Mouse (Mus musculus) CH12.LX (cell line): ENCODE data around the gene Awat1. TPM values are rescaled to one million over a fixed set of nuclear protein-coding genes. Genes with fewer than 3 reads are reported as not detected.

Experiments
- DNase-seq: peaks from one replicate; pipeline ENCODE4 v3.0.0-alpha.2; 2013; ENCODE audit errors: extremely low read depth
- H3K27ac ChIP-seq: 2 replicates; pipeline ENCODE4 v1.5.1; 2012; ENCODE audit warnings: low read depth, mild to moderate bottlenecking, control low read depth, moderate library complexity; ENCODE audit not compliant: insufficient read depth
- H3K27me3 ChIP-seq: replicated peaks from 2 replicates; pipeline ENCODE3; 2012; ENCODE audit warnings: inconsistent platforms
- H3K36me3 ChIP-seq, 2 experiments: replicated peaks in 1 of 2; 2 replicates each; pipeline versions ENCODE3 to v1.6.1; 2012; ENCODE audit warnings: inconsistent platforms in 1 of 2, low read length in 1 of 2, mild to moderate bottlenecking in 1 of 2, mixed read lengths in 1 of 2, moderate library complexity in 1 of 2; ENCODE audit not compliant: control insufficient read depth in 1 of 2, insufficient read depth in 1 of 2
- H3K4me1 ChIP-seq, 2 experiments: 2 replicates each; pipeline ENCODE4 v1.6.1; 2012; ENCODE audit warnings: inconsistent platforms in 1 of 2, moderate library complexity in 1 of 2; ENCODE audit not compliant: insufficient read depth in 2 of 2, control insufficient read depth in 1 of 2
- H3K4me2 ChIP-seq: 2 replicates; pipeline ENCODE4 v1.6.1; 2012; ENCODE audit warnings: low read depth, mild to moderate bottlenecking, control low read depth; ENCODE audit not compliant: poor library complexity, insufficient read depth, severe bottlenecking
- H3K4me3 ChIP-seq, 3 experiments: fragments of 150-350 bp in 1 of 3; sonication (generic) in 1 of 3; replicated peaks in 1 of 3; 2 replicates each; pipeline versions ENCODE3 to v1.5.1; 2011 to 2012; ENCODE audit warnings: low read depth in 2 of 3, low read length in 2 of 3, mild to moderate bottlenecking in 2 of 3, moderate library complexity in 2 of 3, control low read depth in 1 of 3, improper control_type of control experiment in 1 of 3, inconsistent platforms in 1 of 3, mixed read lengths in 1 of 3; ENCODE audit not compliant: poor library complexity in 1 of 3
- H3K79me2 ChIP-seq: replicated peaks from 2 replicates; pipeline ENCODE4 v1.6.1; 2012; ENCODE audit warnings: mild to moderate bottlenecking, moderate library complexity; ENCODE audit not compliant: control insufficient read depth, poor library complexity, insufficient read depth, severe bottlenecking; ENCODE audit errors: extremely low read depth
- H3K9ac ChIP-seq: 2 replicates; pipeline ENCODE4 v1.6.1; 2012; ENCODE audit warnings: low read depth, mild to moderate bottlenecking, control low read depth, moderate library complexity; ENCODE audit not compliant: insufficient read depth
- H3K9me3 ChIP-seq: replicated peaks from 2 replicates; pipeline ENCODE3; 2012; ENCODE audit warnings: low read length, inconsistent platforms, mixed read lengths
- CHD2 ChIP-seq: IDR thresholded peaks from 2 replicates; pipeline ENCODE4 v1.6.1; 2011; ENCODE audit warnings: low read length, improper control_type of control experiment
- ETS1 ChIP-seq: conservative IDR thresholded peaks from 2 replicates; pipeline ENCODE4 v1.6.1; 2012; ENCODE audit warnings: low read depth, mild to moderate bottlenecking, inconsistent platforms, low read length, improper control_type of control experiment, moderate library complexity
- HCFC1 ChIP-seq: IDR thresholded peaks from 2 replicates; pipeline ENCODE4 v1.6.1; 2012; ENCODE audit warnings: low read depth, mild to moderate bottlenecking, inconsistent platforms, low read length, improper control_type of control experiment
- IRF4 ChIP-seq: IDR thresholded peaks from 2 replicates; pipeline ENCODE4 v1.6.1; 2014; ENCODE audit warnings: low read depth, mild to moderate bottlenecking, inconsistent platforms, low read length, improper control_type of control experiment
- JUND ChIP-seq: conservative IDR thresholded peaks from 2 replicates; pipeline ENCODE4 v1.6.1; 2011; ENCODE audit warnings: low read depth, low read length, improper control_type of control experiment
- MAFK ChIP-seq: IDR thresholded peaks from 2 replicates; pipeline ENCODE4 v1.6.1; 2011; ENCODE audit warnings: low read length, improper control_type of control experiment; ENCODE audit not compliant: insufficient replicate concordance
- MAZ ChIP-seq: IDR thresholded peaks from 2 replicates; pipeline ENCODE4 v1.6.1; 2012; ENCODE audit warnings: low read depth, mild to moderate bottlenecking, inconsistent platforms, low read length, improper control_type of control experiment, moderate library complexity
- RCOR1 ChIP-seq: conservative IDR thresholded peaks from 2 replicates; pipeline ENCODE4 v1.6.1; 2012; ENCODE audit warnings: low read depth, mild to moderate bottlenecking, inconsistent platforms, low read length, improper control_type of control experiment
- SIN3A ChIP-seq: IDR thresholded peaks from 2 replicates; pipeline ENCODE4 v1.6.1; 2012; ENCODE audit warnings: low read length, improper control_type of control experiment, inconsistent platforms
- TCF12 ChIP-seq: IDR thresholded peaks from 2 replicates; pipeline ENCODE4 v1.6.1; 2014; ENCODE audit warnings: low read depth, mild to moderate bottlenecking, inconsistent platforms, low read length, improper control_type of control experiment
- UBTF ChIP-seq: IDR thresholded peaks from 2 replicates; pipeline ENCODE4 v1.6.1; 2012; ENCODE audit warnings: low read depth, mild to moderate bottlenecking, inconsistent platforms, low read length, improper control_type of control experiment, moderate library complexity
- USF1 ChIP-seq: IDR thresholded peaks from 2 replicates; pipeline ENCODE4 v1.6.1; 2014; ENCODE audit warnings: low read depth, mild to moderate bottlenecking, inconsistent platforms, low read length, improper control_type of control experiment
- ZC3H11A ChIP-seq: IDR thresholded peaks from 2 replicates; pipeline ENCODE4 v1.6.1; 2012; ENCODE audit warnings: low read depth, mild to moderate bottlenecking, inconsistent platforms, low read length, improper control_type of control experiment
- ZMIZ1 ChIP-seq: IDR thresholded peaks from 2 replicates; pipeline ENCODE4 v1.6.1; 2012; ENCODE audit warnings: low read depth, mild to moderate bottlenecking, inconsistent platforms, low read length, improper control_type of control experiment
- ZNF384 ChIP-seq: IDR thresholded peaks from 2 replicates; pipeline ENCODE4 v1.6.1; 2012; ENCODE audit warnings: low read depth, low read length, improper control_type of control experiment, inconsistent platforms
- dilution Hi-C: fragments of 300-500 bp; cut with MboI; formaldehyde crosslinking; loops from 2 replicates; pipeline ENCODE4 v1.14.3; 2020; ENCODE audit warnings: low sequenced_read_pairs; ENCODE audit not compliant: extremely low pct_unique_long_range_greater_than_20kb, extremely low pct_ligation_motif_present
- in situ Hi-C: fragments of 300-500 bp; cut with MboI; formaldehyde crosslinking; loops from 3 replicates; pipeline ENCODE4 v1.14.3; 2019; ENCODE audit warnings: low sequenced_read_pairs, low pct_ligation_motif_present, low pct_unique_long_range_greater_than_20kb, mixed read lengths
- polyA plus RNA-seq: library from polyadenylated mRNA; unstranded; fragments of >175 nt; gene quantifications from 2 replicates; pipeline ENCODE4 v1.2.1, GENCODE M21; 2012; ENCODE audit warnings: low read depth; ENCODE audit not compliant: insufficient read length
- total RNA-seq, 2 experiments: library from RNA; depleted of rRNA; stranded (reverse); fragments of 300-350 nt in 1 of 2; fragments of >200 nt in 1 of 2; gene quantifications; 2 replicates each; pipeline ENCODE4 v1.2.3; 2012 to 2014

The Awat1 gene
- not detected in 2 replicates for total RNA-seq (2012; rRNA removed)
- total RNA-seq (2014; rRNA removed), result not detected in 2 replicates
- not detected in 2 replicates for polyA plus RNA-seq

DNA sequence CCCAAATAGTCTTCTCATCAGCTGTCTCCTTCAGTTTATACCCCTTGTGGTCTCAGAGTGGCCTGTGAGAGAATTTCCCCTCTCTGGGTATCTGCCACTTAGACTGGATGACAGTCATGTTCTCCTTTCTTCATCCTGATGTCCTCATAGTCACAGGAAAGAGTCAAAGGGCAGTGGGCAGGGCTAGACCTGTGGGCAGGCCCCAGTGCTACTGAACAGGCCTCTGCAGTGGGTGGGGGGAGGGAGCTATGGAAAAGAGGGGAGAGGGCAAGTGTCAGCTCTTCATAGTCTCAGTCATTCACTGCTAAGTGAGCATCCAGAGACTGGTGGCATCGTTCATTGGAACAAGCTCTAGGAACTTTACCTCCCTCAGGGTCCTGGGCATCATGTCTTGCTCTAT, at the start of gene Awat1:
Gene Awat1 (plus strand): TSS at position 301 of the 400 bp plus-strand sequence.
- H3K79me2 ChIP-seq, result no peaks in the 10 kb centered on the region
- H3K9ac ChIP-seq, result no peak within 1 kb of the TSS
- in situ Hi-C loops, result no loop called here
- H3K4me2 ChIP-seq, result no peak within 1 kb of the TSS
- H3K27ac ChIP-seq, result no peak within 1 kb of the TSS
- no peak for DNase-seq
- no peaks in the 10 kb centered on the region for H3K4me1 ChIP-seq
- no peak for TF ChIP-seq TCF12
- TF ChIP-seq, all 38 proteins: peak for 0
- no peaks in the 10 kb centered on the region for H3K27me3 ChIP-seq
- no peak within 1 kb of the TSS for H3K4me3 ChIP-seq
- dilution Hi-C loops, result no loop called here
- H3K36me3 ChIP-seq, result no peaks in the 10 kb centered on the region
- no peaks in the 10 kb centered on the region for H3K9me3 ChIP-seq

DNA sequence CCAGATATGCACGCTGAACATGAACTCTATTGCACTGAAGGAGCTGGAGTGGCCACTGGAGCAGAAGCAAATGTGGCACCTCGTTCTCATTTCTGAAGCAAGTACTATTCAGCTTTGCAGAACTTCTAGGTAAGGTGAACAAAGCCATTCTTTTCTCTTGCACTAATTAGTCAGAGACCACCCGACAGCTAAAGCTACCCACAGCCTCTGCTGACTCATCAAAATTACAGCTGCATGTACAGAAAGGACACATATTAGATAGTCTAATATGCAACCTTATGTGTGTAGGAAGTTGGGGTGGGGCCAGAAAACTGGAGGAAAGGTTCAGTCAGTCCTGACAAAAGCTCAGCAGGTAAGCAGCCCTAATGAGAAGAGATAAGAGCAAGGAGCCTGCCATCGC, 47.6 kb upstream of the Awat1 start, which contains the start of gene Dgat2l6:
Gene Dgat2l6 (plus strand): TSS at position 368 of the 400 bp plus-strand sequence.
- in situ Hi-C loops (no loop called here), dilution Hi-C loops (no loop called here)
- H3K27ac ChIP-seq, result no peak within 1 kb of the TSS
- no peak within 1 kb of the TSS for H3K9ac ChIP-seq
- H3K36me3 ChIP-seq, result peaks cover 0 to 5% of the 10 kb centered on the region in 2 experiments
- no peak within 1 kb of the TSS for H3K4me2 ChIP-seq
- no peak within 1 kb of the TSS for H3K4me3 ChIP-seq
- peak; percentile 61; the same call in 1 of the 2 replicates for TF ChIP-seq MAFK
- no peak for TF ChIP-seq ZC3H11A
- no peak for TF ChIP-seq ETS1
- no peak for TF ChIP-seq ZMIZ1
- TF ChIP-seq IRF4, result no peak
- no peak for TF ChIP-seq UBTF
- no peaks in the 10 kb centered on the region for H3K9me3 ChIP-seq
- DNase-seq, result no peak
- H3K79me2 ChIP-seq, result no peaks in the 10 kb centered on the region
- no peaks in the 10 kb centered on the region for H3K4me1 ChIP-seq
- no peaks in the 10 kb centered on the region for H3K27me3 ChIP-seq

DNA sequence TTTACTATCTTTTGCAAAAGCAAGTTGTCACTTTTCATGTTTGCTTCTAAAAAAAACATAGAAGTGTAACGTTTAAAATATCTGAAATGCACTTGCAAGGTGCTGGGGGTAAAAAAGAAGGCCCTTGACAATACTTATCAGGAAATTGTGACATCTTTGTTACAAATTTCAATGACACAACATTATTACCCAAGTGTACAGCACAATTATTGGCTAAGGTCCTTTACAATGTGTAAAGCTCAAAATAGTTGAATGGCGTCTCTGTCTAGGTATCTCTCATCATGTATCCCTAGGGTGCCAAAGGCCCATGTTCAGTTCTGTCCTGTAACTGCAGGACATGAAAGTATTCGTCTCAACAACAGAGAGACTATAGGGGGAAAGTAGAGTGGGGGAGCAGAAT, 16.0 kb upstream of the Awat1 start:
- DNase-seq, result no peak
- H3K79me2 ChIP-seq, result no peaks in the 10 kb centered on the region
- TF ChIP-seq SIN3A (no peak), ZNF384 (no peak), USF1 (no peak), HCFC1 (no peak), MAFK (no peak), RCOR1 (no peak), MAZ (no peak), JUND (no peak), CHD2 (no peak)
- TF ChIP-seq, all 38 proteins: peak for 0
- H3K9ac ChIP-seq, result no peak overlapping the region
- no peaks in the 10 kb centered on the region for H3K9me3 ChIP-seq
- H3K4me2 ChIP-seq, result no peak overlapping the region
- H3K27ac ChIP-seq, result no peak overlapping the region
- in situ Hi-C loops (no loop called here), dilution Hi-C loops (no loop called here)
- no peak overlapping the region for H3K4me3 ChIP-seq
- no peaks in the 10 kb centered on the region for H3K36me3 ChIP-seq
- no peaks in the 10 kb centered on the region for H3K27me3 ChIP-seq
- no peaks in the 10 kb centered on the region for H3K4me1 ChIP-seq
